Mouse (Mus musculus) bone marrow macrophage, adult 2 months (primary cell): ENCODE results near the gene Aicda. TPM values are rescaled to one million over a fixed set of nuclear protein-coding genes. Genes with fewer than 3 reads are reported as not detected.

Experiments
- H3K27ac ChIP-seq: 2 replicates; pipeline ENCODE4 v1.5.1; 2012; ENCODE audit warnings: low read depth, low read length; ENCODE audit not compliant: insufficient read depth
- H3K4me1 ChIP-seq: 2 replicates; pipeline ENCODE4 v1.6.1; 2012; ENCODE audit warnings: low read length; ENCODE audit not compliant: control insufficient read depth, insufficient read depth
- H3K4me3 ChIP-seq: 2 replicates; pipeline ENCODE4 v1.5.1; 2012; ENCODE audit warnings: mild to moderate bottlenecking, low read length, moderate library complexity; ENCODE audit not compliant: insufficient read depth
- CTCF ChIP-seq: IDR thresholded peaks from 2 replicates; pipeline ENCODE4 v1.5.1; 2012; ENCODE audit warnings: low read depth, mild to moderate bottlenecking, low read length, moderate library complexity
- POLR2A ChIP-seq: IDR thresholded peaks from 2 replicates; pipeline ENCODE4 v1.6.1; 2012; ENCODE audit warnings: mild to moderate bottlenecking, low read depth, low read length, borderline replicate concordance
- polyA plus RNA-seq: library from polyadenylated mRNA; stranded (reverse); fragments of >200 nt; gene quantifications from 2 replicates; pipeline ENCODE4 v1.2.4, GENCODE M21; 2012; ENCODE audit not compliant: missing spikeins, insufficient read depth, insufficient read length

Aicda gene
- polyA plus RNA-seq, 1 experiment, result not detected

GRCm38 (mm10) chr6:122545289-122545882 is 8.2 kb upstream of the Aicda start:
- peaks cover 25% of the 10 kb centered on the region for H3K4me1 ChIP-seq
- peak overlapping the region; percentile 42 for H3K4me3 ChIP-seq
- TF ChIP-seq POLR2A, result no peak
- no peak for TF ChIP-seq CTCF
- H3K27ac ChIP-seq, result peak overlapping the region; percentile 95

- no peak for TF ChIP-seq POLR2A
- TF ChIP-seq CTCF, result no peak
- Histone ChIP-seq H3K4me1 (peaks cover 25% of the 10 kb centered on the region), H3K27ac (peak overlapping the region; percentile 95), H3K4me3 (peak overlapping the region; percentile 42; the same call in 1 of the 2 replicates)
Measured at GRCm38 (mm10) chr6:122545948-122546347, 7.7 kb upstream of the Aicda start.

- TF ChIP-seq POLR2A (no peak), CTCF (no peak)
- Histone ChIP-seq H3K27ac (no peak overlapping the region), H3K4me3 (no peak overlapping the region), H3K4me1 (peaks cover 26% of the 10 kb centered on the region)
Measured at GRCm38 (mm10) chr6:122554102-122554501, 501 bp downstream of the Aicda start.

- H3K4me1 ChIP-seq, result peaks cover 29% of the 10 kb centered on the region
- no peak overlapping the region for H3K4me3 ChIP-seq
- TF ChIP-seq CTCF (no peak), POLR2A (no peak)
- H3K27ac ChIP-seq, result no peak overlapping the region
Measured at GRCm38 (mm10) chr6:122555266-122555665, 1.7 kb downstream of the Aicda start.

GRCm38 (mm10) chr6:122556959-122557561 is 3.5 kb downstream of the Aicda start:
- Histone ChIP-seq H3K4me3 (no peak overlapping the region), H3K4me1 (peaks cover 29% of the 10 kb centered on the region), H3K27ac (no peak overlapping the region)
- TF ChIP-seq CTCF (no peak), POLR2A (no peak)

GRCm38 (mm10) chr6:122560427-122560826 is 6.8 kb downstream of the Aicda start:
- H3K27ac ChIP-seq, result no peak overlapping the region
- no peak for TF ChIP-seq POLR2A
- TF ChIP-seq CTCF, result peak; percentile 93
- H3K4me1 ChIP-seq, result peaks cover 17% of the 10 kb centered on the region
- H3K4me3 ChIP-seq, result peak overlapping the region; percentile 9; the same call in 1 of the 2 replicates

GRCm38 (mm10) chr6:122561005-122561404 is 7.4 kb downstream of the Aicda start:
- Histone ChIP-seq H3K4me1 (peaks cover 15% of the 10 kb centered on the region), H3K4me3 (no peak overlapping the region), H3K27ac (no peak overlapping the region)
- no peak for TF ChIP-seq CTCF
- TF ChIP-seq POLR2A, result no peak

- H3K27ac ChIP-seq, result no peak overlapping the region
- H3K4me3 ChIP-seq, result no peak overlapping the region
- peaks cover 23% of the 10 kb centered on the region for H3K4me1 ChIP-seq
- TF ChIP-seq POLR2A, result no peak
- TF ChIP-seq CTCF, result peak; percentile 48; the same call in 1 of the 2 replicates
Measured at GRCm38 (mm10) chr6:122562463-122562862, 8.9 kb downstream of the Aicda start.

- no peak overlapping the region for H3K4me3 ChIP-seq
- TF ChIP-seq POLR2A, result no peak
- no peak for TF ChIP-seq CTCF
- no peak overlapping the region for H3K27ac ChIP-seq
- H3K4me1 ChIP-seq, result peaks cover 35% of the 10 kb centered on the region
Measured at GRCm38 (mm10) chr6:122565070-122565784, 11.6 kb downstream of the Aicda start.

GRCm38 (mm10) chr6:122569113-122569512 is 15.5 kb downstream of the Aicda start:
- no peak for TF ChIP-seq POLR2A
- no peak for TF ChIP-seq CTCF
- peak overlapping the region; percentile 98 for H3K27ac ChIP-seq
- peaks cover 64% of the 10 kb centered on the region for H3K4me1 ChIP-seq
- H3K4me3 ChIP-seq, result no peak overlapping the region
